Mouse (Mus musculus) bone marrow macrophage, adult 2 months (primary cell): Measurements from ENCODE around the gene Scamp1. TPM values are rescaled to one million over a fixed set of nuclear protein-coding genes. Genes with fewer than 3 reads are reported as not detected.

Experiments
- H3K27ac ChIP-seq: 2 replicates; pipeline ENCODE4 v1.5.1; 2012; ENCODE audit warnings: low read depth, low read length; ENCODE audit not compliant: insufficient read depth
- H3K4me1 ChIP-seq: 2 replicates; pipeline ENCODE4 v1.6.1; 2012; ENCODE audit warnings: low read length; ENCODE audit not compliant: control insufficient read depth, insufficient read depth
- H3K4me3 ChIP-seq: 2 replicates; pipeline ENCODE4 v1.5.1; 2012; ENCODE audit warnings: mild to moderate bottlenecking, low read length, moderate library complexity; ENCODE audit not compliant: insufficient read depth
- CTCF ChIP-seq: IDR thresholded peaks from 2 replicates; pipeline ENCODE4 v1.5.1; 2012; ENCODE audit warnings: low read depth, mild to moderate bottlenecking, low read length, moderate library complexity
- POLR2A ChIP-seq: IDR thresholded peaks from 2 replicates; pipeline ENCODE4 v1.6.1; 2012; ENCODE audit warnings: mild to moderate bottlenecking, low read depth, low read length, borderline replicate concordance
- polyA plus RNA-seq: library from polyadenylated mRNA; stranded (reverse); fragments of >200 nt; gene quantifications from 2 replicates; pipeline ENCODE4 v1.2.4, GENCODE M21; 2012; ENCODE audit not compliant: missing spikeins, insufficient read depth, insufficient read length

The Scamp1 gene
- polyA plus RNA-seq, 1 experiment, result 28.0 TPM

- Histone ChIP-seq H3K4me3 (no peak overlapping the region), H3K27ac (no peak overlapping the region)
Measured at GRCm38 (mm10) chr13:94306968-94307289, 21.3 kb upstream of the Scamp1 start.

GRCm38 (mm10) chr13:94306277-94306967, 20.8 kb upstream of the Scamp1 start:
- Histone ChIP-seq H3K4me1 (peaks cover 23% of the 10 kb centered on the region), H3K27ac (no peak overlapping the region), H3K4me3 (no peak overlapping the region)
- TF ChIP-seq POLR2A (no peak), CTCF (no peak)

More at GRCm38 (mm10) chr13:94306968-94307289, 21.3 kb upstream of the Scamp1 start:
- no peak for TF ChIP-seq POLR2A
- H3K4me1 ChIP-seq, result peaks cover 18% of the 10 kb centered on the region

- peaks cover 50% of the 10 kb centered on the region for H3K4me1 ChIP-seq
- H3K27ac ChIP-seq, result peak overlapping the region; percentile 93
- peak overlapping the region; percentile 22; the same call in 1 of the 2 replicates for H3K4me3 ChIP-seq
- no peak for TF ChIP-seq CTCF
- no peak for TF ChIP-seq POLR2A
Measured at GRCm38 (mm10) chr13:94300946-94301538, 15.4 kb upstream of the Scamp1 start.

GRCm38 (mm10) chr13:94300232-94300631, 14.6 kb upstream of the Scamp1 start:
- peak overlapping the region; percentile 93 for H3K27ac ChIP-seq
- TF ChIP-seq CTCF, result no peak
- TF ChIP-seq POLR2A, result no peak
- no peak overlapping the region for H3K4me3 ChIP-seq

GRCm38 (mm10) chr13:94298401-94298800, 12.7 kb upstream of the Scamp1 start:
- Histone ChIP-seq H3K4me1 (peaks cover 55% of the 10 kb centered on the region), H3K4me3 (peak overlapping the region; percentile 27; the same call in 1 of the 2 replicates), H3K27ac (peak overlapping the region; percentile 86)
- TF ChIP-seq CTCF (no peak), POLR2A (no peak)

More at GRCm38 (mm10) chr13:94300232-94300631, 14.6 kb upstream of the Scamp1 start:
- peaks cover 49% of the 10 kb centered on the region for H3K4me1 ChIP-seq

- Histone ChIP-seq H3K4me3 (peak overlapping the region; percentile 37), H3K4me1 (peaks cover 48% of the 10 kb centered on the region), H3K27ac (peak overlapping the region; percentile 96)
- no peak for TF ChIP-seq POLR2A
- no peak for TF ChIP-seq CTCF
Measured at GRCm38 (mm10) chr13:94296371-94296770, 10.7 kb upstream of the Scamp1 start.

GRCm38 (mm10) chr13:94295922-94296321, 10.3 kb upstream of the Scamp1 start:
- no peak for TF ChIP-seq POLR2A
- no peak for TF ChIP-seq CTCF
- peaks cover 43% of the 10 kb centered on the region for H3K4me1 ChIP-seq
- peak overlapping the region; percentile 37 for H3K4me3 ChIP-seq
- H3K27ac ChIP-seq, result peak overlapping the region; percentile 96

GRCm38 (mm10) chr13:94294886-94295285, 9.2 kb upstream of the Scamp1 start:
- TF ChIP-seq POLR2A (no peak), CTCF (no peak)
- peaks cover 35% of the 10 kb centered on the region for H3K4me1 ChIP-seq
- no peak overlapping the region for H3K4me3 ChIP-seq
- H3K27ac ChIP-seq, result peak overlapping the region; percentile 47; the same call in 1 of the 2 replicates

- no peak overlapping the region for H3K27ac ChIP-seq
- no peak for TF ChIP-seq POLR2A
- TF ChIP-seq CTCF, result no peak
- H3K4me1 ChIP-seq, result peaks cover 27% of the 10 kb centered on the region
- no peak overlapping the region for H3K4me3 ChIP-seq
Measured at GRCm38 (mm10) chr13:94293911-94294310, 8.3 kb upstream of the Scamp1 start.

GRCm38 (mm10) chr13:94286195-94286594, 538 bp upstream of the Scamp1 start:
- Histone ChIP-seq H3K4me3 (peak overlapping the region; percentile 81; the same call in 1 of the 2 replicates), H3K27ac (no peak overlapping the region), H3K4me1 (peaks cover 17% of the 10 kb centered on the region)
- TF ChIP-seq POLR2A (no peak), CTCF (0 out of 2 replicates have a peak, but pooled peaks have one; percentile 9)
